Mouse (Mus musculus) ZHBTc4 (cell line): ENCODE results near the gene Cep162.

Experiments used
- DNase-seq: peaks from one replicate; pipeline ENCODE4 v3.0.0-alpha.2; 2011; ENCODE audit warnings: low read depth, low spot score

Gene Cep162

GRCm38 (mm10) chr9:87162559-87162958 is 92.8 kb downstream of the Cep162 start:
- DNase-seq = no peak

GRCm38 (mm10) chr9:87152641-87153325 is 102.6 kb downstream of the Cep162 start:
- peak; percentile 69 for DNase-seq

- peak; percentile 2 for DNase-seq
These were observed 107.4 kb downstream of the Cep162 start for GRCm38 (mm10) chr9:87147927-87148326.

- DNase-seq = no peak
These were observed 108.9 kb downstream of the Cep162 start for GRCm38 (mm10) chr9:87146400-87146799.

- DNase-seq = no peak
These were observed 109.7 kb downstream of the Cep162 start for GRCm38 (mm10) chr9:87145671-87146070.

- peak; percentile 3 for DNase-seq
These were observed 110.2 kb downstream of the Cep162 start for GRCm38 (mm10) chr9:87145180-87145579.

- peak; percentile 49 for DNase-seq
These were observed 110.8 kb downstream of the Cep162 start for GRCm38 (mm10) chr9:87144532-87144931.

- DNase-seq = peak; percentile 83
These were observed 111.2 kb downstream of the Cep162 start, which contains the start of gene Mrap2 for GRCm38 (mm10) chr9:87144106-87144505. Gene Mrap2 (plus strand): TSS chr9:87144306.

- DNase-seq = no peak
These were observed 112.3 kb downstream of the Cep162 start for GRCm38 (mm10) chr9:87143076-87143475.
